Mouse (Mus musculus) C2C12 (cell line): Measurements from ENCODE around the gene Bckdhb.

Experiments used
- CTCF ChIP-seq: IDR thresholded peaks from one replicate; pipeline ENCODE4 v1.5.1; 2011; ENCODE audit not compliant: control insufficient read depth, insufficient read depth, insufficient read length
- MAX ChIP-seq: IDR thresholded peaks from one replicate; pipeline ENCODE4 v1.6.1; 2011; ENCODE audit warnings: mild to moderate bottlenecking, control low read depth
- MYOD1 ChIP-seq: IDR thresholded peaks from one replicate; pipeline ENCODE4 v1.6.1; 2011; ENCODE audit warnings: low read depth; ENCODE audit not compliant: control insufficient read depth, insufficient read length
- USF1 ChIP-seq: IDR thresholded peaks from one replicate; pipeline ENCODE4 v1.6.1; 2011; ENCODE audit warnings: low read depth, mild to moderate bottlenecking, control low read depth, moderate library complexity

GRCm38 (mm10) chr9:84021189-84021588 lies 96.2 kb downstream of the Bckdhb start:
- no peak for TF ChIP-seq CTCF
- TF ChIP-seq MAX: no peak
- no peak for TF ChIP-seq USF1
- no peak for TF ChIP-seq MYOD1
